Mouse (Mus musculus): ENCODE measurements at regions not wholly inside any gene's neighbourhood (a gene's known extent, or its start where the extent isn't known, plus 50 kb on each side); places are given as distances from the start of the nearest gene placed in this dataset.
"Not testable (repeated sequence)": the region's sequence is repeated elsewhere in the genome, so short reads cannot be mapped to it uniquely, and the experiment has no call there.

GRCm38 (mm10) chr14:87612871-87613270, 196.4 kb downstream of the Tdrd3 start:
- no peak for DNase-seq

- DNase-seq, result no peak
Observed at GRCm38 (mm10) chr14:87619368-87620035, 203.1 kb downstream of the Tdrd3 start.

- no peak for DNase-seq
Observed at GRCm38 (mm10) chr14:87631078-87631813, 214.8 kb downstream of the Tdrd3 start.

- no peak for DNase-seq
Observed at GRCm38 (mm10) chr14:87634596-87634995, 218.2 kb downstream of the Tdrd3 start.

GRCm38 (mm10) chr14:87637131-87637530, 220.7 kb downstream of the Tdrd3 start:
- no peak for DNase-seq

DNA sequence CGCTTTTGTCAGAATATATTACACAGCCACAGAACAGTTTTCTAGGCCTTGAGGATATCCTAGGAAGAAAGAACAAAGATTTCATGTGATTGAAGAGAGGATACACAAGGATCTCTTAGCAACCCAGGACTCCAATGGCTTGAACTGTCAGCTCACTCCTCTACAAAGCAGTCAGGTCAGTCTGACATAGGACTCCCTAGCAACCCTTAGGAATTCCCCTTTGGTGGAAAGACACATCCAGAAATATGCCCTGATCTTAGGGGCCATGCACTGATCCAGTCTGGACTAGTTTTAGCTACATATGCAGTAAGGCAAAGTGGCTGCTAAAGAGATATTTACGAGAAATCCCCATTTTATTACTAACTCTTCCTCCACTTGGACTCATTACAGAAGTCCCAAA, 251.5 kb downstream of the Tdrd3 start:
- DNase-seq, result no peak

DNA sequence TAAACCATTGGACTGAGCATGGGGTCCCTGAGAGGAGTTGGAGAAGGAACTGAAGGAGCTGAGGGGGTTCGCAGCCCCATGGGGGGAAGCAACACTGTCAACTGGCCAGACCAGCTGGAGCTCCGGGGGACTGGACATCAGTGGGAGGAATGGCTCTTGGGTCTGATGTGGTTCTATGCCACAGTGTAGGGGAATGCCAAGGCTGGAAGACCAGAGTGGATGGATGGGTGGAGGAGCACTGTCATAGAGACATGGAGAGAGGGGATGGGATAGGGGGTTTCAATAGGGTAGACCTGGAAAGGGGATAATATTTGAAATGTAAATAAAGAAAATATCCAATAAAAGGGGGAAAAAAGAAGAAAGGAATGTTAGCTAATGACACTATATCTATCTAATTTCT, 253.1 kb downstream of the Tdrd3 start:
- DNase-seq, result no peak

- DNase-seq, result no peak
Observed at GRCm38 (mm10) chr14:87680788-87681187, 264.3 kb downstream of the Tdrd3 start.

- not testable (repeated sequence) for DNase-seq
Observed at GRCm38 (mm10) chr14:87683091-87683806, 266.8 kb downstream of the Tdrd3 start.

DNA sequence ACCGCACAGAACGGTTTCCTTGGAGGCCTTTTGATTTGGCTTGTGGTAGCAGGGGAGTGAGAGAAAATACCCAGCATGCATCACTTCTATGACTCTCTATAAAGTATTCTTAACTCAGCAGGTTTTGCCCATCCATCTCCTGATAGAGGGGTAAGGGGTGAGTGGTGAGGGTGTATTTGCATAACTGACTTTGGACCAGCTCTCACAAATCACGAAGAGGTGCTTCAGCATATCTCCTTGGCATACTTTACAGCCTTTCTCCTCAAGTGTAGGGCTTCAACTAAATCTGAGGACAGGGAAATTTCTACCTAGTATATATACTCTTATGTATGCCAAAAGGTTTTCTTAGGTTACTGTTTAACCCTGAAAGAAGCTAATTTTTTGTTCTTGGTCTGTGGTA, 273.4 kb downstream of the Tdrd3 start:
- DNase-seq, result no peak

DNA sequence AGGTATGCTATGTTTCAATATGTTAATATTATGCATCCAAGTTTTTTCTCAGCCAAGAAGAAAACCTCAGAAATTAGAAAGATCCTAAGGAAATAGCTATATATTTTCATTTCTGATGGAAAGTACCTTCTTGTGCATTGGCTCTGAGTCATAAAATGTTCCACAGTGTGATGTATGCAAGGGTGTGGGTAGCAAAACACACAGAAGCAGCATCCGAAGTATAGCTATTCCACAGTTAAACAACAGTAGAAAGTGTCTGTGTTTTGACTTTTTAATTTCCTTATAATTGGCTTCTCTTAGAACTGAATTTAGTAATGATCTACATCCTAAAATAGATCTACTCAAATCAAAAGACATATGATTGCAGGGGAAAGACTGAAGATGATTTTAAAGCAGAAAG, 320.0 kb downstream of the Tdrd3 start:
- DNase-seq, result no peak

- DNase-seq, result no peak
Observed at GRCm38 (mm10) chr14:87745524-87745923, 329.1 kb downstream of the Tdrd3 start.

DNA sequence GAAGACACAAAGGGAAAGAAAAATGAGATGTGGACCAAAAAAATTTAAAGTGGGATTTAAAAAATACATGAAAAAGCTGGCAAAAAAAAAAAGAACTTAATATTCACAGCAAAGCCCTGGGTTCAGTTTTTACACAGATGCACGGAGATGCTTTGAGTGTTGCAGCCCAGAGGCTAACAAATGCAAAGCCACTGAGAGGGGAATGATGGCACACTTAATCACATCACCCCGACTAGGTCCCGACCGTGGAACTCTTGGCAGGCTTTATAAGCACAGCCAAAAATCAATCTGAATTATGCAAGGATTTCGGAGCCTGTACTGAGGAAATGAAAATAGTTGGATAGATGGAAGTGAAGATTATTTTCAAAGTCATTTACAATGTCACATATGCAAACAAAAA, 329.6 kb downstream of the Tdrd3 start:
- no peak for DNase-seq

GRCm38 (mm10) chr14:87749068-87749467, 332.6 kb downstream of the Tdrd3 start:
- no peak for DNase-seq

- no peak for DNase-seq
Observed at GRCm38 (mm10) chr14:87749762-87750161, 333.3 kb downstream of the Tdrd3 start.

DNA sequence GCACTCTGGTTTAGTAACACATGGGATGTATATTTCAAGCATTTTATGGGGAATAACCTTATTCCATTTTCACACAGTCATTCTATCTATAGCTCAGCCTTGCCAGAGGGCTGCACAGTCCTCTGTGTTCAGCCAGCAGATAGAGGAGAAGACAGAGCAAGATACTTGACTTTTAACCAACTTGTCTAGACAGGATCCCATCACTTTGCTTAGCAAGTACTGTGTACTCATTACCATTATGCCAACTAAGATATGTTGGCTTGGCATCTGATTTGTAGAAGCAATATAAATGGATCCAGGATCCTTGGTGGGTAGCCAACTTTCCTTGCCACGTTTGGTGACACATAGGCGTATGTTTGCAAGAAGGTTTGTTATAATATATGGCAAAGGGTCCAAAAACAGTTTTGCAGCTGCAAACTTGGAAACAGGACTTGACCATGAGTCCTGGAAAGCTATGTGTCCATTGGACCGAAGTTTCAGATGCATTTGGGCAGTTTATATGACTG, 334.3 kb downstream of the Tdrd3 start:
- no peak for DNase-seq

DNA sequence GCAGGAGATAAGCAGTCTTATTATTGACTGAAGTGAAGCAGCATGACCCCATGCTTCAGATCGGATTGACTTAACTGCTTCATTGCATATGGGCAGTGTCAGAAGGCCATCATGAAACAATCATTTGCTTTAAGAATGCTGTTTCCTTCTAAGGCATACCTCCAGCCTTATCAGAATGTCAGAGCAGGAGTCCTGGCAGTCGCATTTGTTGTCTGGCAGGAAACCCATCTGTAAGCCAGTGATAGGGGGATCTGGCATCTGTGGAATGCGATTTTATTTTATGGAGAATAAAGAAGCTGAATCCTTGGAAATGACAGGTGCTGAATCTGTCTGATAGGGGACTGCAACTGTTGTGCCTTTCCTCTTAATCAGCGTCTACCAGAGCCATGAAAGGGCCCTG, 338.3 kb downstream of the Tdrd3 start:
- no peak for DNase-seq

DNA sequence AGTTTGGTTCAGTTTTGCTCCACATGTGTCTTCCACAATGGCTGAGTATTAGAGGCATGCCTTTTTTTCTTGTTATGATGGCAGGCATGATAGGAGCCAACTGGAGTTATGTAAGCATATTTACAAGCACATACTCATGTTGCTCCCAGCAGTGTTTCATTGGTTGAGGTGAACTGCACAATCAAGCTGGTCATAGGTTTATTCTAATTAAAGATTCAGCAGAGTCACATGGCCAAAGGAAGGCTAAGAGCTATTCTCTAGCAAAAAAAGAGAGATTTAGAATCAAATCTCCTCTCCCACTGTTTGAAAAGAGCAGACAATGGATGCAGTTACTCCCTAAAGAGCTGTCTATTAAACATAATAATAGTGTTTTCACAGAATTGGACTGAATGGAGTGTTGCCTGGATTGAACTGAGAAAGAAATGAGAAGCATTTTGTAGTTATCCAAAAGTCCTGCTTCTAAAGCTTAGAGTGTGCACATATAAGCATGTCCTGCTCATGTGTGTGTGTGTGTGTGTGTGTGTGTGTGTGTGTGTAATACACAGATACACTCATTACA, 359.0 kb downstream of the Tdrd3 start:
- no peak for DNase-seq

DNA sequence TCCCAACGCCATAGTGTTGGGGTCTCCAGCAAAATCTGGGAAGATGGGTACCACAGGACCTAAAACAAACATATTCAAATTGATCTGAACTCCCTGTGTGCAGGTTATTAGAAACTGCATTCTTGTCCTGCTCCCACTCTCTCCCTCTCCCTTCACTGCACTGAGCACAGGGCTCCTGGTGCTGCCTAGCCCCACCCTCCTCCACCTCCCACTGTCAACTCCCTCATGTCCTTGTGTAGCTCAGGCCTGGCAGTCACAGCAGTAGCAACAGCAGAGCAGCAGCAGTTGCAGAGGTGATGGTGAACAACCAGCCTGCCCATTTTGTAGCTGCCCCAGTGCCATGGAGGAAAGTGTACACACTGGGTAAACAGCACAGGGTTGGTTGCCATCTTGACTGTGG, 383.4 kb downstream of the Tdrd3 start:
- no peak for DNase-seq

GRCm38 (mm10) chr14:87809664-87810063, 393.2 kb downstream of the Tdrd3 start:
- DNase-seq, result not testable (repeated sequence)

GRCm38 (mm10) chr14:87844120-87844519, 427.7 kb downstream of the Tdrd3 start:
- no peak for DNase-seq

- DNase-seq, result no peak
Observed at GRCm38 (mm10) chr14:87861486-87861885, 445.0 kb downstream of the Tdrd3 start.

Data from adrenal gland, adult 2 months (tissue).